Mouse (Mus musculus) kidney, embryonic 16.5 days (tissue): ENCODE results near the gene Hps6. TPM values are rescaled to one million over a fixed set of nuclear protein-coding genes. Genes with fewer than 3 reads are reported as not detected.

Experiments
- ATAC-seq: fragments of 200-750 bp; cut with Nextera tagmentation; 2 replicates; pipeline ENCODE4 v1.8.0; 2017; ENCODE audit warnings: moderate TSS enrichment; ENCODE audit not compliant: low FRiP score, low TSS enrichment
- H3K27ac ChIP-seq: fragments of 300-500 bp; sonication (generic); 2 replicates; pipeline ENCODE4 v1.5.1; 2014; ENCODE audit warnings: low read length
- H3K27me3 ChIP-seq: fragments of 300-500 bp; sonication (generic); 2 replicates; pipeline ENCODE4 v1.6.1; 2014; ENCODE audit warnings: low read length, control low read depth, mixed read lengths; ENCODE audit not compliant: insufficient read depth
- H3K36me3 ChIP-seq: fragments of 300-500 bp; sonication (generic); 2 replicates; pipeline ENCODE4 v1.6.1; 2014; ENCODE audit warnings: low read length, control low read depth, mixed read lengths; ENCODE audit not compliant: insufficient read depth
- H3K4me1 ChIP-seq: fragments of 300-500 bp; sonication (generic); 2 replicates; pipeline ENCODE4 v1.6.1; 2014; ENCODE audit warnings: low read length, control low read depth, mixed read lengths; ENCODE audit not compliant: insufficient read depth
- H3K4me2 ChIP-seq: fragments of 300-500 bp; sonication (generic); replicated peaks from 2 replicates; pipeline ENCODE4 v1.6.1; 2014; ENCODE audit warnings: low read depth, low read length
- H3K4me3 ChIP-seq: fragments of 300-500 bp; sonication (generic); 2 replicates; pipeline ENCODE4 v1.5.1; 2014; ENCODE audit warnings: mild to moderate bottlenecking, low read length
- H3K9ac ChIP-seq: fragments of 300-500 bp; sonication (generic); replicated peaks from 2 replicates; pipeline ENCODE4 v1.6.1; 2014; ENCODE audit warnings: low read length
- H3K9me3 ChIP-seq: fragments of 300-500 bp; sonication (generic); 2 replicates; pipeline ENCODE4 v1.6.1; 2016; ENCODE audit warnings: low read length, control low read depth
- WGBS: fragments of 180-500 bp; shearing (Covaris S2); extraction: QIAGEN DNeasy Blood & Tissue Kit; methylation state at CpG from one replicate; pipeline ENCODE4 v1.1.7; 2014; 5-methylcytosine and 5-hydroxymethylcytosine counted together
- polyA plus RNA-seq: library from polyadenylated mRNA; unstranded; fragments of >200 nt; fragmentation: Nextera tagmentation; extraction: Ambion mirVana; gene quantifications from 2 replicates; pipeline ENCODE4 v1.2.1, GENCODE M21; 2015

Gene Hps6
- polyA plus RNA-seq, 1 experiment from 2014 or later: 10.5 TPM

- Histone ChIP-seq H3K4me1 (no peaks in the 10 kb centered on the region), H3K4me3 (no peak overlapping the region), H3K4me2 (no peak overlapping the region), H3K27me3 (no peaks in the 10 kb centered on the region), H3K9me3 (0 out of 2 replicates have a peak, but pooled peaks cover 7% of the 10 kb centered on the region), H3K36me3 (peaks cover 17% of the 10 kb centered on the region), H3K27ac (no peak overlapping the region), H3K9ac (no peak overlapping the region)
- 0 out of 2 replicates have a peak, but pooled peaks have one; percentile 28 for ATAC-seq
- WGBS: 49% methylated on average over 8 of the region's 8 CpGs
Observed at GRCm38 (mm10) chr19:46026567-46026966, 23.3 kb downstream of the Hps6 start.

- Histone ChIP-seq H3K9me3 (0 out of 2 replicates have a peak, but pooled peaks cover 7% of the 10 kb centered on the region), H3K36me3 (peaks cover 39% of the 10 kb centered on the region), H3K27me3 (no peaks in the 10 kb centered on the region), H3K4me2 (no peak overlapping the region), H3K27ac (no peak overlapping the region), H3K4me3 (no peak overlapping the region), H3K9ac (no peak overlapping the region), H3K4me1 (no peaks in the 10 kb centered on the region)
- 78% methylated on average over 11 of the region's 11 CpGs for WGBS
- ATAC-seq: no peak
Observed at GRCm38 (mm10) chr19:46028747-46029320, 25.5 kb downstream of the Hps6 start.

- Histone ChIP-seq H3K36me3 (peaks cover 48% of the 10 kb centered on the region), H3K9ac (no peak overlapping the region), H3K27me3 (no peaks in the 10 kb centered on the region), H3K4me3 (no peak overlapping the region), H3K9me3 (0 out of 2 replicates have a peak, but pooled peaks cover 7% of the 10 kb centered on the region), H3K27ac (no peak overlapping the region), H3K4me1 (no peaks in the 10 kb centered on the region), H3K4me2 (no peak overlapping the region)
- WGBS: 89% methylated on average over 1 of the region's 1 CpGs
- ATAC-seq: no peak
Observed at GRCm38 (mm10) chr19:46029652-46030051, 26.3 kb downstream of the Hps6 start.

- ATAC-seq: no peak
- Histone ChIP-seq H3K36me3 (peaks cover 55% of the 10 kb centered on the region), H3K4me2 (no peak overlapping the region), H3K9ac (no peak overlapping the region), H3K4me3 (no peak overlapping the region), H3K27ac (no peak overlapping the region), H3K4me1 (no peaks in the 10 kb centered on the region), H3K9me3 (0 out of 2 replicates have a peak, but pooled peaks cover 7% of the 10 kb centered on the region), H3K27me3 (no peaks in the 10 kb centered on the region)
- 94% methylated on average over 10 of the region's 10 CpGs for WGBS
Observed at GRCm38 (mm10) chr19:46030196-46030983, 27.1 kb downstream of the Hps6 start.

GRCm38 (mm10) chr19:46031689-46032432 lies 28.6 kb downstream of the Hps6 start:
- no peak overlapping the region for H3K4me2 ChIP-seq
- H3K4me3 ChIP-seq: no peak overlapping the region
- H3K9me3 ChIP-seq: 0 out of 2 replicates have a peak, but pooled peaks cover 7% of the 10 kb centered on the region
- peaks cover 6% of the 10 kb centered on the region; the same call in 1 of the 2 replicates for H3K4me1 ChIP-seq
- ATAC-seq: peak; percentile 36; the same call in 1 of the 2 replicates
- H3K9ac ChIP-seq: no peak overlapping the region
- H3K27ac ChIP-seq: no peak overlapping the region
- WGBS: 77% methylated on average over 9 of the region's 9 CpGs
- H3K36me3 ChIP-seq: peaks cover 69% of the 10 kb centered on the region
- H3K27me3 ChIP-seq: no peaks in the 10 kb centered on the region

GRCm38 (mm10) chr19:46032731-46033510 lies 29.6 kb downstream of the Hps6 start:
- WGBS: 77% methylated on average over 26 of the region's 26 CpGs
- Histone ChIP-seq H3K4me1 (peaks cover 17% of the 10 kb centered on the region), H3K27me3 (no peaks in the 10 kb centered on the region), H3K9me3 (0 out of 2 replicates have a peak, but pooled peaks cover 7% of the 10 kb centered on the region), H3K9ac (no peak overlapping the region), H3K4me2 (no peak overlapping the region), H3K4me3 (no peak overlapping the region), H3K27ac (no peak overlapping the region), H3K36me3 (peaks cover 69% of the 10 kb centered on the region)
- no peak for ATAC-seq

GRCm38 (mm10) chr19:46033911-46034310 lies 30.6 kb downstream of the Hps6 start:
- Histone ChIP-seq H3K9me3 (0 out of 2 replicates have a peak, but pooled peaks cover 7% of the 10 kb centered on the region), H3K27me3 (no peaks in the 10 kb centered on the region), H3K9ac (no peak overlapping the region), H3K4me1 (peaks cover 23% of the 10 kb centered on the region), H3K4me3 (no peak overlapping the region), H3K27ac (no peak overlapping the region), H3K36me3 (peaks cover 69% of the 10 kb centered on the region), H3K4me2 (no peak overlapping the region)
- no peak for ATAC-seq
- 95% methylated on average over 11 of the region's 11 CpGs for WGBS

GRCm38 (mm10) chr19:46035971-46036370 lies 32.7 kb downstream of the Hps6 start:
- Histone ChIP-seq H3K36me3 (peaks cover 56% of the 10 kb centered on the region), H3K27ac (no peak overlapping the region)
- WGBS: 89% methylated on average over 13 of the region's 13 CpGs

More at GRCm38 (mm10) chr19:46035971-46036370, 32.7 kb downstream of the Hps6 start:
- Histone ChIP-seq H3K4me3 (no peak overlapping the region), H3K9me3 (no peaks in the 10 kb centered on the region), H3K4me1 (peaks cover 38% of the 10 kb centered on the region), H3K27me3 (no peaks in the 10 kb centered on the region), H3K9ac (no peak overlapping the region), H3K4me2 (no peak overlapping the region)
- no peak for ATAC-seq
